Mouse (Mus musculus) midbrain, embryonic 12.5 days (tissue): ENCODE measurements around the gene Bmpr1b. TPM values are rescaled to one million over a fixed set of nuclear protein-coding genes. Genes with fewer than 3 reads are reported as not detected.
"Not testable (repeated sequence)": the region's sequence is repeated elsewhere in the genome, so short reads cannot be mapped to it uniquely, and the experiment has no call there.

Experiments used
- ATAC-seq: fragments of 200-750 bp; cut with Nextera tagmentation; 2 replicates; pipeline ENCODE4 v1.8.0; 2017; ENCODE audit warnings: low read depth, moderate TSS enrichment, moderate library complexity; ENCODE audit not compliant: low FRiP score
- H3K27ac ChIP-seq: fragments of 300-500 bp; sonication (generic); replicated peaks from 2 replicates; pipeline ENCODE4 v1.5.1; 2016; ENCODE audit warnings: mild to moderate bottlenecking
- H3K27me3 ChIP-seq: fragments of 300-500 bp; sonication (generic); 2 replicates; pipeline ENCODE4 v1.6.1; 2016; ENCODE audit warnings: mild to moderate bottlenecking
- H3K36me3 ChIP-seq: fragments of 300-500 bp; sonication (generic); 2 replicates; pipeline ENCODE4 v1.6.1; 2016
- H3K4me1 ChIP-seq: fragments of 300-500 bp; sonication (generic); 2 replicates; pipeline ENCODE4 v1.6.1; 2016
- H3K4me2 ChIP-seq: fragments of 300-500 bp; sonication (generic); replicated peaks from 2 replicates; pipeline ENCODE4 v1.6.1; 2016; ENCODE audit warnings: mild to moderate bottlenecking, moderate library complexity
- H3K4me3 ChIP-seq: fragments of 300-500 bp; sonication (generic); 2 replicates; pipeline ENCODE4 v1.5.1; 2016; ENCODE audit warnings: mild to moderate bottlenecking
- H3K9ac ChIP-seq: fragments of 300-500 bp; sonication (generic); replicated peaks from 2 replicates; pipeline ENCODE4 v1.6.1; 2016; ENCODE audit warnings: mild to moderate bottlenecking, moderate library complexity
- H3K9me3 ChIP-seq: fragments of 300-500 bp; sonication (generic); 2 replicates; pipeline ENCODE4 v1.6.1; 2016; ENCODE audit warnings: mild to moderate bottlenecking
- WGBS: fragments of 180-500 bp; shearing (Covaris S2); methylation state at CpG from one replicate; pipeline ENCODE4 v1.1.7; 2016; 5-methylcytosine and 5-hydroxymethylcytosine counted together
- polyA plus RNA-seq: library from polyadenylated mRNA; unstranded; fragments of >200 nt; fragmentation: Nextera tagmentation; extraction: Ambion mirVana; gene quantifications from 2 replicates; pipeline ENCODE4 v1.2.1, GENCODE M21; 2016

The Bmpr1b gene
- polyA plus RNA-seq, result 5.8 and 8.1 TPM in 2 replicates

DNA sequence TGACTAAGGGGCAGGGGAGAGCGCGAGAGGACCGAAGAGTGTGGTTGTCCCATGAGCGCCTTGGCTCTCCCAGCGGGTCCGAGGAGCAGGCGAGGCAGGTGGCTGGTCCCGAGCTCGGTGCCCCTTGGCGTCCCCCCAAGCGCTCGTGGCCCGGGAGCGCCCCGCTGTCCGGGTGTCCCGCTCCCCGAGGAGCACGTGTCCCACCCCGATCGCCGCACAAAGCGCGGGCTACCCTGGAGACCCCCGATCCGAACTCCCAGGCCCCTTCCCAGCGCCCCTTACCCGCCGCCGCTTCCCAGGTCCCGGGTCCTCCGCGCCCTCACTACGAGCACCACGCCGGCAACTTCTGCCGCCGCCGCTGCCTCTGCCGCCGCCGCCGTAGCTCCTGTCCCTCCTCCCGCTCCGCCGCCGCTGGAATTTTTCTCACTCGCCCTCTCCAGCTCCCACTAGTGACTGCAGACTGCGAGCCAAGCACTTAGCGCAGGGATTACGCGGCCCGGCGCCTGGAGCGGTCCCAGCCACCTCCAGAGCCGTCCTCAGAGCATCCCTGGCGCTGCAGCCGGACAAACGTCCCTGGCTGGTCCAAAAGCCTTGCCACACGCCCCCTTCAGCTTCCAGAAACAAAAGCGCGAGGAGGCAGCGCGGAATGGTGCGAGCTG is at the start of gene Bmpr1b:
Bmpr1b (minus strand) TSS at position 563 of the 659 bp plus-strand sequence.
- no peaks in the 10 kb centered on the region for H3K36me3 ChIP-seq
- peak; percentile 95 for ATAC-seq
- H3K4me2 ChIP-seq, result peak within 1 kb of the TSS; percentile 93
- H3K27ac ChIP-seq, result peak within 1 kb of the TSS; percentile 61
- peaks cover 27% of the 10 kb centered on the region for H3K27me3 ChIP-seq
- no peaks in the 10 kb centered on the region for H3K9me3 ChIP-seq
- H3K4me1 ChIP-seq, result peaks cover 8% of the 10 kb centered on the region
- WGBS, result under 1% methylated on average over 59 of the region's 65 CpGs
- peak within 1 kb of the TSS; percentile 74 for H3K9ac ChIP-seq
- peak within 1 kb of the TSS; percentile 67 for H3K4me3 ChIP-seq

DNA sequence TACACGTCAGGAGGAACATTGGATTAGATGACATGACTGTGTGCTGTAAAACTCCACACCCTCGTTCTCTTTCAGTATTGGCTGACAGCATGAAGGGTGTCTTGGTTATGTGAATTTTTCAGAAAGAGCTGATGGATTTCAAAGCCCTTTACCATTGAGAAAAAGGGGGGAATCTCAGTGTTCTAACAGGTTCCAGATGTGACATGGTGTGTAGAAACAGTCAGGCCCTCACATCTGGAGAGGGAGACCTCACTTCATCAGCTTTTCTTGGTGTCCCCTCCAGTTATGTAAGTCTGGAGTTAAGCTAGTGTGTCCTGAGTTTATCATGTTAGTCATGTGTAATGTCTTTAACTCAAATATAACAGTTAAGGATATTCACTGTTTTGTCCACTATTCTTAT is 43.6 kb upstream of the Bmpr1b start:
- Histone ChIP-seq H3K4me3 (no peak overlapping the region), H3K4me1 (peaks cover 11% of the 10 kb centered on the region), H3K9ac (no peak overlapping the region), H3K27me3 (no peaks in the 10 kb centered on the region), H3K4me2 (no peak overlapping the region), H3K36me3 (no peaks in the 10 kb centered on the region), H3K9me3 (no peaks in the 10 kb centered on the region), H3K27ac (no peak overlapping the region)
- no peak for ATAC-seq
- 76% methylated on average over 2 of the region's 2 CpGs for WGBS

DNA sequence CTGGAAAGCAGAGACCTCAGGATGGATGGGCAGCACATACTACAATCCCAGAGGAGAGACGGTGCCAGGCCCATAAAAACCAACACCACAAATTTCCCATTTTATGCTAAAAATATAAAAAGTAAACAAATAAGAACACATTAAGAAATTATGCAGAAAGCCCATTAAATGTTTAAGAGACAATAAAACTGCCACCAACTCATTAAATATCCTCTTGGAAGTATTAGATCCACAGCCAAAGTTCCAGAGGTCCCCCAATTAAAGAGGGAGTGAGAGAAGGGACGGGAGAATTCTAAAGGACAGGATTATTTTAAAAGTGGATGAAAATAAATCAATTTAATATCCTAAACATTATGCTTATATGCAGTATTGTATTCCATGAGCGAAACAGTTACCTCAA is 43.0 kb upstream of the Bmpr1b start:
- Histone ChIP-seq H3K4me3 (no peak overlapping the region), H3K4me2 (no peak overlapping the region), H3K27ac (no peak overlapping the region), H3K9me3 (no peaks in the 10 kb centered on the region), H3K27me3 (no peaks in the 10 kb centered on the region), H3K36me3 (no peaks in the 10 kb centered on the region), H3K4me1 (peaks cover 11% of the 10 kb centered on the region), H3K9ac (no peak overlapping the region)
- WGBS, result 85% methylated on average over 3 of the region's 3 CpGs
- no peak for ATAC-seq

GRCm38 (mm10) chr3:142209981-142210380 is 40.8 kb upstream of the Bmpr1b start:
- peak; percentile 59; the same call in 1 of the 2 replicates for ATAC-seq

GRCm38 (mm10) chr3:142209057-142209456 is 39.8 kb upstream of the Bmpr1b start:
- Histone ChIP-seq H3K27ac (no peak overlapping the region), H3K4me2 (no peak overlapping the region), H3K9me3 (no peaks in the 10 kb centered on the region), H3K27me3 (no peaks in the 10 kb centered on the region), H3K9ac (no peak overlapping the region), H3K36me3 (no peaks in the 10 kb centered on the region), H3K4me1 (peaks cover 11% of the 10 kb centered on the region), H3K4me3 (no peak overlapping the region)
- 85% methylated on average over 11 of the region's 11 CpGs for WGBS
- no peak for ATAC-seq

More at GRCm38 (mm10) chr3:142209981-142210380, 40.8 kb upstream of the Bmpr1b start:
- WGBS, result 76% methylated on average over 6 of the region's 6 CpGs
- peaks cover 11% of the 10 kb centered on the region for H3K4me1 ChIP-seq
- no peaks in the 10 kb centered on the region for H3K9me3 ChIP-seq
- H3K4me2 ChIP-seq, result no peak overlapping the region
- H3K27me3 ChIP-seq, result no peaks in the 10 kb centered on the region
- H3K27ac ChIP-seq, result no peak overlapping the region
- no peaks in the 10 kb centered on the region for H3K36me3 ChIP-seq
- no peak overlapping the region for H3K4me3 ChIP-seq
- H3K9ac ChIP-seq, result no peak overlapping the region

DNA sequence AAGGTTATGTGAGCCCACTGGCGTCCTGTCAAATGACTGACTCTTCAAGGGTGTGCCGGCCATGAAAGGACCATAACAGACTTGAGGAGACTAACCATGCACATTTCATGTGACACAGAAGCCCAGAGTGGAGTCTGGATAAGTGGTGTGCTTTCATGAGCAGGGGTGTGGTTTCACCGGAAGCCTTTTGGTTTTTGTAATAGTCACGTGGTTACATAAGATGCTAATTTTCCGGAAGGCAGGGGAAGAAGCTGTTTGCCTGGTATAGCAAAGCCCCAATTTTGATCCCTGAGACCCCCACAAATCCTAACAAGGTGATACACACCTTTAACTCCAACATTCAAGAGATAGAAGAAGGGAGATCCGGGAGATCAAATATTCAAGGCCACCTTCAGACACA is 38.3 kb upstream of the Bmpr1b start:
- Histone ChIP-seq H3K9ac (no peak overlapping the region), H3K4me3 (no peak overlapping the region), H3K27ac (no peak overlapping the region), H3K9me3 (no peaks in the 10 kb centered on the region), H3K4me1 (peaks cover 11% of the 10 kb centered on the region), H3K36me3 (no peaks in the 10 kb centered on the region), H3K27me3 (no peaks in the 10 kb centered on the region), H3K4me2 (no peak overlapping the region)
- 94% methylated on average over 6 of the region's 6 CpGs for WGBS
- no peak for ATAC-seq

DNA sequence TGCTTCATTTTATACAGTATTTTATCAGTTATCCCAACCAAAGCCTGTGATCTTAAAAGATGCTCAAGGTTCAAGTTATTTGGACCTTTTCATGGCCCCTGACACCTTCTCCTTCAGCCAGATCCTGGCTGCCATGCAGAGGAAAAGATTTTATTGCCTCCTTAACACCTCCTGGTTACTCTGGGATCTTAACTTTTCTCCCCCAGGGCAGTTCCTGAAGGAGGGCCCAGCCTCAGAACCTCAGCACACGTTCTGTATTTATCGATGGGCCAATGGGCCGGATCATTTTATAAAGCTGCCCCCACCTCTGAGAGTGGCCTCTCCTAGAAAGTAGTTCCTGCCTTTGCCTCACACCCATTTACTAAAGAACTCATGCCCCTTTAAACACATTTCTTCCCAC is 37.1 kb upstream of the Bmpr1b start:
- Histone ChIP-seq H3K27ac (no peak overlapping the region), H3K4me2 (no peak overlapping the region), H3K4me1 (peaks cover 11% of the 10 kb centered on the region), H3K27me3 (no peaks in the 10 kb centered on the region), H3K9me3 (no peaks in the 10 kb centered on the region), H3K36me3 (no peaks in the 10 kb centered on the region), H3K9ac (no peak overlapping the region), H3K4me3 (no peak overlapping the region)
- ATAC-seq, result no peak
- WGBS, result 86% methylated on average over 3 of the region's 3 CpGs

DNA sequence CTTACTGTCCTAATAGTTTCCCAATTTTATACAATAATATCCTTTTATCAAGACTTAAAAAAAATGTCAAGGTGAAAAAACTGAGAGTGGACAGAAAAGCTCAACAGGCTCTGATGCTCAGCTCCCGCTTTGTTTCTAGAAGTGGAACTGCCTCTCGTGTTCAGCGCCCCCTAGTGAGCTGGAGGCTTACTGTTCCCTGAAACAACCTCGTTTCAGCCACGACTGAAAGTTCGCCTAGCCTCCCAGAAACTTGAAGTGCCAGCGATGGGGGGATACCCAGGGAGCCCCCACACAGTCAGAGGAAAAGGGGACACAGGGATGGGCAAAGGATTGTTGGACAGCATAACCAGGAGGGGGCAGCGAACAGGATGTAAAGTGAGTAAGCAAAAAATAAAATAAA is 26.9 kb upstream of the Bmpr1b start:
- Histone ChIP-seq H3K27me3 (no peaks in the 10 kb centered on the region), H3K4me2 (no peak overlapping the region), H3K9ac (no peak overlapping the region), H3K9me3 (no peaks in the 10 kb centered on the region), H3K4me1 (no peaks in the 10 kb centered on the region), H3K4me3 (no peak overlapping the region), H3K36me3 (no peaks in the 10 kb centered on the region), H3K27ac (no peak overlapping the region)
- ATAC-seq, result no peak
- WGBS, result 82% methylated on average over 8 of the region's 8 CpGs

GRCm38 (mm10) chr3:142191627-142192026 is 22.4 kb upstream of the Bmpr1b start:
- ATAC-seq, H3K4me3 ChIP-seq, H3K4me1 ChIP-seq, H3K27ac ChIP-seq, H3K9me3 ChIP-seq, H3K36me3 ChIP-seq, H3K9ac ChIP-seq, H3K4me2 ChIP-seq, H3K27me3 ChIP-seq: not testable (repeated sequence)

GRCm38 (mm10) chr3:142186551-142186950 is 17.3 kb upstream of the Bmpr1b start:
- Histone ChIP-seq H3K36me3 (no peaks in the 10 kb centered on the region), H3K27me3 (no peaks in the 10 kb centered on the region), H3K4me3 (no peak overlapping the region), H3K9me3 (no peaks in the 10 kb centered on the region), H3K9ac (no peak overlapping the region), H3K4me2 (no peak overlapping the region), H3K4me1 (no peaks in the 10 kb centered on the region), H3K27ac (no peak overlapping the region)
- no peak for ATAC-seq
- WGBS, result 81% methylated on average over 3 of the region's 3 CpGs

DNA sequence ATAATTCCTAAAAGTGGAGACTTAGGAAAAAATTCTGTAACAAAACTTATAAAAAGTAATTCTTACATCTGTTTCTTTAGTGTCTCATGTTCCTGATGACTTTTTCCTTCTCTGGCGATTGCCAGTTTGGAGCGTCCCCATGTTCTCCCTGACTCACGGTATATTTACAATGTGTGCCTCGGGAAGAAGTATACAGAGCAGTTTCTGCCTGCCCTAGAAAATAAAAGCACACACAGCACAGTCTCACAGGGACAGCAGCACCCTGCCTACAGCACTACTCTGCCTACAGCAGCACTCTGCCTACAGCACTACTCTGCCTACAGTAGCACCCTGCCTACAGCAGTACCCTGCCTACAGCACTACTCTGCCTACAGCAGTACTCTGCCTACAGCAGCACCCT is 4.8 kb upstream of the Bmpr1b start:
- WGBS, result 90% methylated on average over 4 of the region's 4 CpGs

DNA sequence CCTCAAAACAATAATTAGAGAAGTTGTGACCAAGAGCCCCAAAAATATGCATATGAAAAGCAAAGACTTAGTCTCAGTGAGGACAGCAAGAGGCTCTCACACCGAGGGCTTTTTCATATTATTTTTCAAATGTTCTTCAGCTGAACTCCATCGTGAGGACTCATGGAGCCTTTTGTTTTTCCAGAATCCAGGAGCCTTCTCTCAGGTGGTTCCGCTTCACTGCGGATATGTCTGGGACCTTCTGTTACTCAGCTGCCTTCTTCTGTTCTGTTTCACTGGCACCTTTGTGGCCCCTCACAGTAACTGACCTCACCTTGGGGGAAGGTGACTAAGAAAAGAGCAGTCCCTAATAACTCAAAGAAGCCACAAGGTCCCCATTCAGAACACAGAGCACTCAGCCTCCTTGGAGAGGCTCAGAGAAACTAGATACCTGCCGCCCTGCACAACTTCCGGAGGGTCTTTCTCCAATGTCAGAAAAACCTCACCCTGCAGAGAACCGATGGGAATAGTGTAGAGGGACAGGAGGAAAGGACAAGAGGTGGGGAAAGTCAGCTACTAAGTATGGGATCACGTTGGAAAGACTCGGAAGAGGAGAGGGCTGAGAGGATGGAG is 868 bp downstream of the Bmpr1b start:
- whole genome bisulfite sequencing, result 14% methylated on average over 9 of the region's 9 CpGs
- peaks cover 8% of the 10 kb centered on the region for H3K4me1 ChIP-seq
- H3K36me3 ChIP-seq, result no peaks in the 10 kb centered on the region
- H3K27me3 ChIP-seq, result peaks cover 27% of the 10 kb centered on the region
- H3K9me3 ChIP-seq, result no peaks in the 10 kb centered on the region
- H3K4me2 ChIP-seq, result peak overlapping the region; percentile 93
- ATAC-seq, result no peak
- no peak overlapping the region for H3K27ac ChIP-seq
- H3K4me3 ChIP-seq, result peak overlapping the region; percentile 67
- peak overlapping the region; percentile 74 for H3K9ac ChIP-seq

More for the DNA sequence above, 4.8 kb upstream of the Bmpr1b start:
- H3K9ac ChIP-seq, result no peak overlapping the region
- H3K27ac ChIP-seq, result no peak overlapping the region
- peaks cover 23% of the 10 kb centered on the region for H3K27me3 ChIP-seq
- H3K36me3 ChIP-seq, result no peaks in the 10 kb centered on the region
- no peak overlapping the region for H3K4me3 ChIP-seq
- ATAC-seq, result no peak
- no peak overlapping the region for H3K4me2 ChIP-seq
- no peaks in the 10 kb centered on the region for H3K4me1 ChIP-seq
- no peaks in the 10 kb centered on the region for H3K9me3 ChIP-seq
